Mouse (Mus musculus): ENCODE results near the gene Cebpz.

Gene Cebpz

GRCm38 (mm10) chr17:78936466-78937228, at the start of gene Cebpz, which contains the start of gene Ndufaf7:
Gene Cebpz (minus strand): TSS chr17:78937066.
Gene Ndufaf7 (plus strand): TSS chr17:78937136.
- peak; percentile 98 for DNase-seq (ENCODE audit: low spot score)

- no peak for DNase-seq (ENCODE audit: low spot score)
Measured at GRCm38 (mm10) chr17:78983736-78984135, 46.9 kb upstream of the Cebpz start.

GRCm38 (mm10) chr17:78983166-78983565, 46.3 kb upstream of the Cebpz start:
- no peak for DNase-seq (ENCODE audit: low spot score)

- DNase-seq (ENCODE audit: low spot score): no peak
Measured at GRCm38 (mm10) chr17:78968500-78968899, 31.6 kb upstream of the Cebpz start.

GRCm38 (mm10) chr17:78966092-78966883, 29.4 kb upstream of the Cebpz start:
- no peak for DNase-seq (ENCODE audit: low spot score)

- DNase-seq (ENCODE audit: low spot score): peak; percentile 35
Measured at GRCm38 (mm10) chr17:78964387-78964786, 27.5 kb upstream of the Cebpz start.

- DNase-seq (ENCODE audit: low spot score): no peak
Measured at GRCm38 (mm10) chr17:78959473-78959872, 22.6 kb upstream of the Cebpz start.

- DNase-seq (ENCODE audit: low spot score): no peak
Measured at GRCm38 (mm10) chr17:78953240-78953639, 16.4 kb upstream of the Cebpz start.

GRCm38 (mm10) chr17:78952070-78952469, 15.2 kb upstream of the Cebpz start:
- DNase-seq (ENCODE audit: low spot score): no peak

GRCm38 (mm10) chr17:78951225-78951624, 14.4 kb upstream of the Cebpz start:
- no peak for DNase-seq (ENCODE audit: low spot score)

- no peak for DNase-seq (ENCODE audit: low spot score)
Measured at GRCm38 (mm10) chr17:78942579-78942978, 5.7 kb upstream of the Cebpz start.

- DNase-seq (ENCODE audit: low spot score): no peak
Measured at GRCm38 (mm10) chr17:78938927-78939326, 2.1 kb upstream of the Cebpz start.

GRCm38 (mm10) chr17:78937229-78937853, 475 bp upstream of the Cebpz start:
- DNase-seq (ENCODE audit: low spot score): peak; percentile 23

- no peak for DNase-seq (ENCODE audit: low spot score)
Measured at GRCm38 (mm10) chr17:78935857-78936256, 1.0 kb downstream of the Cebpz start.

- DNase-seq (ENCODE audit: low spot score): peak; percentile 34
Measured at GRCm38 (mm10) chr17:78917696-78918095, 19.2 kb downstream of the Cebpz start.

GRCm38 (mm10) chr17:78916899-78917298, 20.0 kb downstream of the Cebpz start:
- no peak for DNase-seq (ENCODE audit: low spot score)

- DNase-seq (ENCODE audit: low spot score): peak; percentile 90
Measured at GRCm38 (mm10) chr17:78916369-78916813, 20.5 kb downstream of the Cebpz start, which contains the start of gene Cebpzos. Gene Cebpzos (plus strand): TSS chr17:78916500.

GRCm38 (mm10) chr17:78915772-78916171, 21.1 kb downstream of the Cebpz start:
- no peak for DNase-seq (ENCODE audit: low spot score)

GRCm38 (mm10) chr17:78913921-78914320, 22.9 kb downstream of the Cebpz start:
- DNase-seq (ENCODE audit: low spot score): no peak

GRCm38 (mm10) chr17:78912861-78913281, 24.0 kb downstream of the Cebpz start:
- no peak for DNase-seq (ENCODE audit: low spot score)

GRCm38 (mm10) chr17:78909374-78909773, 27.5 kb downstream of the Cebpz start:
- no peak for DNase-seq (ENCODE audit: low spot score)

GRCm38 (mm10) chr17:78906892-78907291, 30.0 kb downstream of the Cebpz start, which contains the start of gene Sult6b1:
Gene Sult6b1 (minus strand): TSS chr17:78906992.
- no peak for DNase-seq (ENCODE audit: low spot score)

Measured in layer of hippocampus, adult 11-12 months (tissue).